Mouse (Mus musculus) forebrain, embryonic 12.5 days (tissue): ENCODE measurements around the gene Usp18. TPM values are rescaled to one million over a fixed set of nuclear protein-coding genes. Genes with fewer than 3 reads are reported as not detected.

Source experiments
- ATAC-seq: fragments of 200-750 bp; cut with Nextera tagmentation; 2 replicates; pipeline ENCODE4 v1.8.0; 2017; ENCODE audit warnings: moderate TSS enrichment; ENCODE audit not compliant: low FRiP score
- H3K27ac ChIP-seq: fragments of 300-500 bp; sonication (generic); 2 replicates; pipeline ENCODE4 v1.5.1; 2016; ENCODE audit warnings: mild to moderate bottlenecking
- H3K27me3 ChIP-seq: fragments of 300-500 bp; sonication (generic); 2 replicates; pipeline ENCODE4 v1.6.1; 2016; ENCODE audit warnings: mild to moderate bottlenecking
- H3K36me3 ChIP-seq: fragments of 300-500 bp; sonication (generic); replicated peaks from 2 replicates; pipeline ENCODE4 v1.6.1; 2016; ENCODE audit warnings: mild to moderate bottlenecking
- H3K4me1 ChIP-seq: fragments of 300-500 bp; sonication (generic); 2 replicates; pipeline ENCODE4 v1.6.1; 2016
- H3K4me2 ChIP-seq: fragments of 300-500 bp; sonication (generic); 2 replicates; pipeline ENCODE4 v1.6.1; 2016; ENCODE audit warnings: mild to moderate bottlenecking, moderate library complexity
- H3K4me3 ChIP-seq: fragments of 300-500 bp; sonication (generic); replicated peaks from 2 replicates; pipeline ENCODE4 v1.5.1; 2016; ENCODE audit warnings: mild to moderate bottlenecking
- H3K9ac ChIP-seq: fragments of 300-500 bp; sonication (generic); 2 replicates; pipeline ENCODE4 v1.6.1; 2016; ENCODE audit warnings: mild to moderate bottlenecking
- H3K9me3 ChIP-seq: fragments of 300-500 bp; sonication (generic); 2 replicates; pipeline ENCODE4 v1.6.1; 2016
- WGBS: fragments of 180-500 bp; shearing (Covaris S2); methylation state at CpG from one replicate; pipeline ENCODE4 v1.1.7; 2016; 5-methylcytosine and 5-hydroxymethylcytosine counted together
- polyA plus RNA-seq: library from polyadenylated mRNA; unstranded; fragments of >200 nt; fragmentation: Nextera tagmentation; extraction: Ambion mirVana; gene quantifications from 2 replicates; pipeline ENCODE4 v1.2.1, GENCODE M21; 2016

The Usp18 gene
- polyA plus RNA-seq, 1 experiment from 2014 or later = 1.3 TPM

- no peak for ATAC-seq
- Histone ChIP-seq H3K27me3 (no peaks in the 10 kb centered on the region), H3K4me3 (no peak overlapping the region), H3K9me3 (no peaks in the 10 kb centered on the region), H3K27ac (no peak overlapping the region), H3K4me2 (no peak overlapping the region), H3K4me1 (no peaks in the 10 kb centered on the region), H3K36me3 (no peaks in the 10 kb centered on the region), H3K9ac (no peak overlapping the region)
- 79% methylated on average over 6 of the region's 6 CpGs for WGBS
Measured at GRCm38 (mm10) chr6:121270156-121270555, 24.4 kb downstream of the Usp18 start.

DNA sequence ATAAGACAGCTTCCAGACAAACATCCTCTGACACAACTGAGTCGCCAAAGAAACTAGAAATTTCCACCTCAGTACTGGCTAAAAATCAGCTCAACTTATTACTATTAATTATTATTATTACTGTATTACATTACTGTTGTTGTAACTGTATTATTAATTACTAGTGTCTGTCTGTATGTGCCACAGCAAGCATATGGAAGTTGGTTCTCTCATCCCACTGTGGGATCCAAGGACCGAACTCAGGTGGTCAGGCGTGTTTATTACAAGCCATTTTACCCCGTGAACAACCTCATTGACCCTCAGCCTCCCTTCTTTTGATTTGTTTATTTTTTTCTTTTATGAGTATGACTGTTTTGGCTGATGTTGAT is 26.0 kb downstream of the Usp18 start:
- Histone ChIP-seq H3K36me3 (no peaks in the 10 kb centered on the region), H3K4me3 (no peak overlapping the region), H3K27me3 (no peaks in the 10 kb centered on the region), H3K9me3 (no peaks in the 10 kb centered on the region), H3K9ac (no peak overlapping the region), H3K27ac (no peak overlapping the region), H3K4me2 (peak overlapping the region; percentile 57; the same call in 1 of the 2 replicates), H3K4me1 (no peaks in the 10 kb centered on the region)
- peak; percentile 31; the same call in 1 of the 2 replicates for ATAC-seq
- WGBS = 15% methylated on average over 4 of the region's 4 CpGs

- Histone ChIP-seq H3K9ac (no peak overlapping the region), H3K9me3 (no peaks in the 10 kb centered on the region), H3K4me3 (peak overlapping the region; percentile 34), H3K36me3 (no peaks in the 10 kb centered on the region), H3K4me1 (no peaks in the 10 kb centered on the region), H3K27me3 (no peaks in the 10 kb centered on the region), H3K27ac (peak overlapping the region; percentile 54), H3K4me2 (peak overlapping the region; percentile 57)
- peak; percentile 87 for ATAC-seq
- WGBS = 11% methylated on average over 17 of the region's 17 CpGs
Measured at GRCm38 (mm10) chr6:121272075-121272800, 26.5 kb downstream of the Usp18 start.

DNA sequence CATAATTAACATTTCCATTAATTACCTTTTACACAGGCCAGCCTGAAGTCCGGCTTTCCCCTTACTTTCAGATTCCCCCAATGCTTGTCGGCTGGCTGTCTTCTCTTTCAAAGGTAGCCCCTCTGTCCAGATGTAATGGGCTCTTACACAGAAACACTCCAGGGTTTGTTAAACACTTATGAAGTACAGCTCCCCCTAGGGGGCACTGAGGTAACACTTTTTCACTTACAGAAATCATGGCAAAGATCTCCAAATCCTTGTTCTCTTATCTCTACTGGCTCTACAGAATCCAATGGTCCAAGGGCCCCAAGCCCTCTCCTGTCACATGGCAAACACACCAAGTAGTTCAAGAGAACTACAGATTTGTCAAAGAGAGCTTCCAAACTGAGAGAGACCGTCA is 28.6 kb downstream of the Usp18 start:
- Histone ChIP-seq H3K27ac (no peak overlapping the region), H3K36me3 (no peaks in the 10 kb centered on the region), H3K9ac (no peak overlapping the region), H3K4me1 (no peaks in the 10 kb centered on the region), H3K9me3 (no peaks in the 10 kb centered on the region), H3K27me3 (no peaks in the 10 kb centered on the region), H3K4me3 (no peak overlapping the region), H3K4me2 (no peak overlapping the region)
- WGBS = 91% methylated on average over 3 of the region's 3 CpGs
- ATAC-seq = no peak

DNA sequence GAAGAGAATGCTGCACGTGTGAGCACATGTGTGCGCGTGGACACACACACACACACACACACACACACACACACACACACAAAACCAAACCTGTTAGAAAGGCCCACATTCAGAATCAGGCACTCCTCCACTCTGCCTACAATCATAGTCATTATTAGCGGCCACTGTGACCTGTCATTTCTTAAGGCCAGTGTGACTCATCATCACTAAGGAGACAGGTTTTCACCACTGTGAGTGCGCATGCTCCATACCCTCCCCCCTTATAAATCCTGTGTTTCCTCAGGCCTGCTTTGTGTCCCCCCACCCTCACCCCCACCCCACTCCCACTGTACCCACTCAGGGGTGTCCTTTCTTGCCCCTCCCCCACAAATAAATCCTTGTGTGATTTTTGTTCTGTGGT is 38.4 kb downstream of the Usp18 start:
- 97% methylated on average over 5 of the region's 5 CpGs for WGBS
- H3K4me3 ChIP-seq = no peak overlapping the region
- no peaks in the 10 kb centered on the region for H3K36me3 ChIP-seq
- H3K4me1 ChIP-seq = no peaks in the 10 kb centered on the region
- no peak for ATAC-seq
- H3K27me3 ChIP-seq = no peaks in the 10 kb centered on the region
- H3K27ac ChIP-seq = no peak overlapping the region
- no peaks in the 10 kb centered on the region for H3K9me3 ChIP-seq
- H3K9ac ChIP-seq = no peak overlapping the region
- H3K4me2 ChIP-seq = no peak overlapping the region

GRCm38 (mm10) chr6:121299317-121299716 is 53.6 kb downstream of the Usp18 start:
- no peaks in the 10 kb centered on the region for H3K36me3 ChIP-seq
- no peak for ATAC-seq
- peaks cover 4% of the 10 kb centered on the region; the same call in 1 of the 2 replicates for H3K27me3 ChIP-seq
- no peak overlapping the region for H3K4me2 ChIP-seq
- peaks cover 8% of the 10 kb centered on the region for H3K4me1 ChIP-seq
- H3K9me3 ChIP-seq = no peaks in the 10 kb centered on the region
- no peak overlapping the region for H3K9ac ChIP-seq
- H3K4me3 ChIP-seq = no peak overlapping the region
- WGBS = 42% methylated on average over 7 of the region's 7 CpGs
- no peak overlapping the region for H3K27ac ChIP-seq

DNA sequence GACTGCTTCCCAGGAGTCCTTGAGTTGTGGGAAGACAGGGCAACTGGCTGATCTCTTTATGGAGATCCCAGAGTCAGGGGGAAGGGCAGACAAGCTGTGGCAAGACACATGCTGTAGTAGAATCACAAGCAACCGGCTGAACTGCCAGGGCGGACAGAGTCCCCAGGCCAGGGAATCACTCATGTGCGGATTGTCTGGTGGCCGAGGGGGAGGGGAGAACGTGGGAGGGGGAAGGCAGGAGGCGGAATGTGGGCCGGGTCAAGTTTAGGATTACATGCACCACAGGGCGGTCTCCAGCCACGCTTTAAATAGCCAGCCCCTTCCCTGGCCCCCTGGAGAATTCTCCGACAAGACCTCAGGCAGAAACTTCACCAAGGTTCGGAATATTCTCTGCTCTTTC is 54.2 kb downstream of the Usp18 start, which contains the start of gene Slc6a13:
TSS of gene Slc6a13 (plus strand) at position 274 of the 400 bp plus-strand sequence.
- Histone ChIP-seq H3K9ac (no peak within 1 kb of the TSS), H3K4me1 (peaks cover 8% of the 10 kb centered on the region), H3K4me2 (peak within 1 kb of the TSS; percentile 6; the same call in 1 of the 2 replicates), H3K27me3 (peaks cover 4% of the 10 kb centered on the region; the same call in 1 of the 2 replicates), H3K4me3 (no peak within 1 kb of the TSS), H3K27ac (no peak within 1 kb of the TSS), H3K9me3 (no peaks in the 10 kb centered on the region), H3K36me3 (no peaks in the 10 kb centered on the region)
- 7% methylated on average over 11 of the region's 11 CpGs for WGBS
- ATAC-seq = no peak; the same call in 1 of the 2 replicates

DNA sequence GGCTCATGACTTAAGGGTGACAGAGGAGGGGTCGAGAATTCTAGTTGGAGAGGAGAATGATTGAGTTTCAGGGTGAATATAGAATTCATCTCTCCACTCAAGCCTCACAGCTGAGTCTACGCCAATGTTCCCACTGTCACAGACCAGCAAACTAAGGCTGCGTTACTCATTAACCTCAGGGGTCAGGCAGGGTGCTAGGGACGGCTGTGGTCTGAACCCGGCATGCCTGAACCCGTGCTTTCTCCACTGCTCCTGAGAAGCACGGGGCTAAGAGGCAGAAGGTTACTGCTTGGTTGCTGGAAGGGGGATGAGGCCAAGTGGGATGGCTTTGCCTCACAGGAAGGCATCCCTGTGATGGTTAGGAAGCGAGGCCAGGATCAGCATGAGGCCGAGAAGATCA is 54.8 kb downstream of the Usp18 start:
- Histone ChIP-seq H3K36me3 (no peaks in the 10 kb centered on the region), H3K27ac (no peak overlapping the region), H3K9ac (no peak overlapping the region), H3K9me3 (no peaks in the 10 kb centered on the region), H3K4me1 (peaks cover 8% of the 10 kb centered on the region), H3K4me3 (no peak overlapping the region), H3K4me2 (no peak overlapping the region), H3K27me3 (peaks cover 4% of the 10 kb centered on the region; the same call in 1 of the 2 replicates)
- ATAC-seq = no peak
- WGBS = 73% methylated on average over 9 of the region's 9 CpGs

DNA sequence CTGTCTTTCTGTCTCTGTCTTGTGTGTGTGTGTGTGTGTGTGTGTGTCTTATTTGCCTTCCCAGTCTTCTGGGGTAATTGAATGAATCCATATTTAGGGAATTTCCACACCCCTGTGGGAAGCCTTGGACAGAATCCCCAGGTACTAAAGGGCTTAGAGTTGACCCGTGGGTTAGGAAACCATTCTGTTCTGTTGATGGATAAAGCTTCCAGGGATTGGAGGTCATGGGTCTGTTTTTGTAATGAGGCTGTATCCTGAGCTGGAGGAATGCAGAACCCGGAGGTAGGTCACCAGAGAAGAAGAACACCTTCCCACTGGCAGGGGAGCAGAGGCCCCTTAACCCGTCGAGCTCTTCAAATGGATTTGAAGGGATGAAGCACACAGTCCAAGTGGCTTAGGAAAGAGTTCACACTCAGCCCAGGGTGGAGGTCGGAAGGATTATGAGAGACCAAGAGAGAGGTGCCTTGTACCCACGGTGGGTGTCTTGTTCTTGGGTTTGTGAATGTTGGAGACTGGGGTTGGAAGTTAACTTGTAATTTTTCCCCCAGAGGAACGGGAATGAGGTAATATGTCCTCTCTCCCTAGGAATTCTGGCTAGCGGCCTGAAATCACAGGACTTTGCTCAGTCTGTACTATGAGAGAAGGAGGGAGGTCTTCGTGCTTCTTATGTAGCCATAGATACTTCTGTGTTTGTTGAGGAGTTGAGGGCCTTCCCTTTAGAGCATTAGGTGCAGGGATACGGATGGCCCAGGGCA is 57.9 kb downstream of the Usp18 start:
- Histone ChIP-seq H3K4me2 (no peak overlapping the region), H3K27me3 (peaks cover 4% of the 10 kb centered on the region; the same call in 1 of the 2 replicates), H3K36me3 (no peaks in the 10 kb centered on the region), H3K9me3 (no peaks in the 10 kb centered on the region), H3K27ac (no peak overlapping the region), H3K4me3 (no peak overlapping the region), H3K9ac (no peak overlapping the region), H3K4me1 (peaks cover 8% of the 10 kb centered on the region)
- 73% methylated on average over 10 of the region's 10 CpGs for WGBS
- no peak for ATAC-seq

GRCm38 (mm10) chr6:121304630-121305029 is 58.9 kb downstream of the Usp18 start:
- no peak overlapping the region for H3K4me2 ChIP-seq
- no peak for ATAC-seq

DNA sequence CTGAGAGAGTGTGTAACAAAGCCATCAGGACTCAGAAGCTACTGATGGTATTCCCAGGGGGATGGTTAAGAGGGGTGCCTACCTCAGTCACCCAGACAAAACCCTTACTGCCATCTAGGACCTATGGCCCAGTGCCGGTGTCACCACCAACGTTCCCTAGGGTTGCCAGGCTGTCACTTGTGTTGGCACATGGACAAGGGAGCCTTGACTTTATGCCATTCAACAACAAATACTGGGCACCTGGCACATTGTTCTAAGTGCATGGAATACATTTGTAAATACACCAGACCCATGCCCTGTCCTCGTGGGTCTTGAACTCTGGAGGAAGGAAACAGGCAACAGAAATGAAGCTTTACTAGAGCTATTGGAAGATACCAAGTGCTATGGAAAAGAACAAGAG is 59.9 kb downstream of the Usp18 start:
- Histone ChIP-seq H3K4me3 (no peak overlapping the region), H3K9me3 (no peaks in the 10 kb centered on the region), H3K27me3 (peaks cover 1% of the 10 kb centered on the region; the same call in 1 of the 2 replicates), H3K4me1 (no peaks in the 10 kb centered on the region), H3K9ac (no peak overlapping the region), H3K36me3 (no peaks in the 10 kb centered on the region), H3K4me2 (no peak overlapping the region), H3K27ac (no peak overlapping the region)
- ATAC-seq = no peak
- WGBS = 88% methylated on average over 3 of the region's 3 CpGs

More at GRCm38 (mm10) chr6:121304630-121305029, 58.9 kb downstream of the Usp18 start:
- peaks cover 4% of the 10 kb centered on the region; the same call in 1 of the 2 replicates for H3K27me3 ChIP-seq
- no peaks in the 10 kb centered on the region for H3K36me3 ChIP-seq
- no peaks in the 10 kb centered on the region for H3K9me3 ChIP-seq
- H3K9ac ChIP-seq = no peak overlapping the region
- H3K27ac ChIP-seq = no peak overlapping the region
- H3K4me3 ChIP-seq = no peak overlapping the region
- peaks cover 8% of the 10 kb centered on the region for H3K4me1 ChIP-seq
- 83% methylated on average over 9 of the region's 9 CpGs for WGBS

GRCm38 (mm10) chr6:121310984-121311383 is 65.3 kb downstream of the Usp18 start:
- H3K4me1 ChIP-seq = no peaks in the 10 kb centered on the region
- WGBS = 92% methylated on average over 6 of the region's 6 CpGs
- no peak overlapping the region for H3K4me2 ChIP-seq
- H3K9me3 ChIP-seq = no peaks in the 10 kb centered on the region
- H3K27ac ChIP-seq = no peak overlapping the region
- ATAC-seq = no peak
- no peaks in the 10 kb centered on the region for H3K27me3 ChIP-seq
- H3K36me3 ChIP-seq = no peaks in the 10 kb centered on the region
- no peak overlapping the region for H3K4me3 ChIP-seq
- no peak overlapping the region for H3K9ac ChIP-seq
